Mouse (Mus musculus) left cerebral cortex, adult 8-10 months (tissue): ENCODE data around the gene Tnpo2. TPM values are rescaled to one million over a fixed set of nuclear protein-coding genes. Genes with fewer than 3 reads are reported as not detected.

Experiments
- DNase-seq, 2 experiments: peaks; one replicate each; pipeline ENCODE4 v3.0.0; 2022; ENCODE audit warnings: low spot score in 2 of 2
- total RNA-seq, 4 experiments: library from RNA; stranded (reverse); gene quantifications; 2 replicates each; pipeline ENCODE4 v1.2.4; 2022

Tnpo2 gene
- 100 to 1,000 TPM; 134 to 186 (median 156) TPM for total RNA-seq

DNA sequence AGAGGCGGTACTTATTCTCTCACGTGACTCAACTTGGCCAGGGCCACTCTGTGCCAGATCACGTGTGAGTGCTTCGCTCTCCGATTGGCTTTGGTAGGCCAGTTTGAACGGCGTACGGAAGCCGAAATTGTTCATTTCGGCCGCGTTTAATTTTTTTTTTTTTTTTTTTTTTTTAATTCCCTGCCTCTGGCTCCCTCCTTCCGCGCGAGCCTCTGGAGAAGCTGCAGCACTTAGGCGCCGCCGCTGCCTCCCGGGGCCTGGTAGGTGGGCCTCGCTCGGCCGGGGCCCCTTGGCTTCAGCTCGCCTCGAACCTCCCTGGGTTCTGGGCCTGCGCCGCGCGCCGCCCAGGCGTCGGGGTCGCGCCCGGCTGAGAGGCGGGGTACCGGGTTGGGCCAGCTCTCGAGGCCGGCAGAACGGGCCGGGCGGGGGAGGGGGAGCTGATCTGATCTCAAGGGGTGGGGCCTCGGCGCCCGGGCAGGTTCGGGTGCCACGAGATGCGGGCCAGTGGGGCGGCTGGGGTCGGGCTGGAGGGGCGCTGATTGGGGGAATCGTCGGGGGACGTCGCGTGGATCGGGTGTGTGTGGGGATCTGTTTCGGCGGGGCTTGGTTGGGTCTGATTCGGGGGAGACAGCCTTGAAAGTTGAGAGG is at the start of gene Tnpo2:
Gene Tnpo2, plus strand, starts transcription at position 198 of the 648 bp plus-strand sequence.
- DNase-seq: peak; percentile 72 to 95

DNA sequence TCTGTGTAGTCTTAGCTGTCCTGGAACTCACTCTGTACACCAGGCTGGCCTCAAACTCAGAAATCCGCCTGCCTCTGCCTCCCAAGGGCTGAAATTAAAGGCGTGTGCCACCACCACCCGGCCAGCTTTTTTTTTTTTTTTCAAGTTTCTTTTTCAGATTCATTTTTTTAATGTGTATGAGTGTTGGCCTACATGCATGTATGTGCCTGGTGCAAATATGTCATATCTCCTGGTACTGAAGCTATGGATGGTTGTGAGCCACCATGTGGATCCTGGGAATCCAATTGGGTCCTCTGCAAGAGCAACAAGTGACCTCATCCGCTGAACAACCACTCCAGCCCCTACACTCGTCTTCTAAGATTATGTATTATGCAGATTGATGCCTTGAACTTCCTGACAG is 49.3 kb upstream of the Tnpo2 start:
- no peak for DNase-seq

DNA sequence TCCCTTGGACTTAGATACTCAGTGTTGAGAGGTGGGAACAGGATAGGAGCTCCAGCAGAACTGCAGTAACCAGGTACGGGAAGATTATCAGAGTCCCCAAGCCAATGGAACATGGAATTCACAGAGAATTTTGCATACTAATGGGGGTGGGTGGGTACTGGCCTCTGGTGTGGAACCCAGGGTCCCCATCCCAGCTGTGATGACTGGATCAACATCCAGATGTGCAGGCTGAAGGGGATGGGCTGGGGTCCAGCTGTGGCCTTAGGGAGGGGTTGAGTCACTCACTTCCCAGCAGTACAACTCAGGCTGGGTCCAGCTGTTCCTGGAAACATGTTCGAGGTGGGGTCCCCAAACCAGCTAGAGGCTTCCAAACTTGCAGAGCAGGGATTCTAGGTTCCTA is 48.8 kb upstream of the Tnpo2 start:
- DNase-seq: no peak

DNA sequence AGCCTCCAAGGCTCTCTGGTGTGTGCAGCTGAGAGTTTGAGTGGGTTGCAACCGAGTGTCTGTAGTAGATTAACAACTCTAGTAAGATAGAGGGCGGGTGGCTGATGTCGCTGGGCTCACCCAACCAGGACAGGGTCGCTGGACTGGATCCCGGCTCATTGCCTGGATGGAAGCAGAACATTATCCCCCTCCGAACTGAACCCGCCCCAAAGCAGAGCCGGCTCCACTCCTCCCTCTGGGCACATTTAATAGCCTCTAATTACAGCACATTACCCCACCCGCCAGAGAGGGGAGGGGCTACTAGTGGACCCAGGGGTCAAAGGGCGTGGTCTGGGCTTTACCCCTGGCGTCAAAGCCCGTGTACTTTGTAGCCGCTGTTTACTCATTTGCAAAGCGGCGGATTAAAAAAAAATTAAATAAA is 47.4 kb upstream of the Tnpo2 start:
- DNase-seq: no peak

DNA sequence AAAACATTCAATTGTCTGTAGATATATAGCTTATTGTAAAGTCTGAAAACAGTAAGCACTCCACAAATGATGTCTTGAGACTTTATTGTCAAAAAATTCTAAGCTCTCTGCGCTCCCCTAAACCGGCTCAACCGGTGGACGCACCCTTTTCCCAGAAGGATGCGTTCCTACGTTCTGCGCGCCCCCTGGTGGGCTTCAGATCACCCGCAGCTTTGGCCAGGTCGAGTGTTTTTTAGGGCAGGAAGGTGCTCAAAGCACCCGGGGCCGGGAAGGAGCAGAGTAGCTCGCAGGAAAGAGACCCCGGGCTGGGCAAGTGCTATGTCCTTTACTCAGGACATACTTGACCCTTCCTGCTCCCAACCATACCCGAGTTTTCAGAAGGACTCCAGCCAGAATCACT is 46.9 kb upstream of the Tnpo2 start:
- peak; percentile 75 to 80 for DNase-seq

DNA sequence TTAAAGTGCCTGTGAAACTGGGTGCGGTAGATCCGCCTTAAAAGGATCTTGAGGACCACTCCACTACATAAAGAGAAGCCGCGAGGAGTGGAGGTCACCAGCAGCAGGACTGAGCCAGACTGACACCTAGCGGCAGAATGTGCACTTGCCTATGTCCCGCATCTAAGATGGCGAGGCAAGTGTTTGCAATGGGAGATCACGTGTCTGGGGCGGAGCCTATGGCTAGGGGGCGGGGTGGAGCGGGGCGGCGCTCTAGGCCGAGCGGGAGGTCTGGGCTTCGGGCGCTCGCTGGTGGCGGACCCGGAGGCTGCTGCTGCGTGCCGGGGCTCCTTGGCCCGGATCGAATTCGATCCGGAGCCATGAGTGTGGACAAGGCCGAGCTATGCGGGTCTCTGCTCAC is 46.4 kb upstream of the Tnpo2 start, which contains the start of gene Hook2:
Gene Hook2, plus strand, starts transcription at position 255 of the 400 bp plus-strand sequence.
- peak; percentile 92 to 95 for DNase-seq

DNA sequence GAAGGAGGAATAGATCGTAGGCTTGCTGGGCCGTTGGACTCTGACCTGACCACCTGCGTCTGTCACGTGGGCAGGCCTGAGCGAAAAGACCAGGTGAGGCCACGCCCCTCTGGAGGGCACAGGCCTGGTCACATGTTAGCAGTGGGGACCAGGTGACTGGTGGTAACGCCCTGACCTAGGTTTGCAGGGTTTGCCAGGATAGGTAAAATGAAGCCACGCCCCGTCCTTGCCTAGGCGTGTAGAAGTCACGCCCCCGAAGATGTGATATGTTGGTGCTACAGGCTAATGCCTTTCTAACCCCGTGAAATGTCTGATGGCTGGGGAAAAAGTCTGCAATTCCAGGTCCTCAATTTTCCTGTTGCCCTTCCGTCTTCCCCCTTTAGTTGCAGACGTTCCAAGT is 45.9 kb upstream of the Tnpo2 start:
- peak in 1 of 2 experiments; percentile 69 for DNase-seq

DNA sequence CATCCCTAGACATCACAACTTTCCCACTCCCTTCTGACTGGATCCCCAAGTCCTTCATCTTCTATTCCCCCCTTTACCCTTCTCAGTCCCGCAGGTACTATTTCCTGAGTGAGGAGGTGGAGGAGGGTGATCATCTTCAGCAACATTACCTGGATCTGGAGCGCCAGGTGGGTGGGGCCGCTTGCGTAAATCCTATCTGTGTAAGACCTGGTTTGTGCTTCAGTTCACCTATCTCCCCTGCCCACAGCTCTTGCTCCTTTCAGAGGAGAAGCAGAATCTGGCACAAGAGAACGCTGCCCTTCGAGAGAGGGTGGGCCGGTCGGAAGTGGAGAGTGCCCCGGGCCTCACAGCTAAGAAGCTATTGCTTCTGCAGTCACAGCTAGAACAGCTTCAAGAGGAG is 42.3 kb upstream of the Tnpo2 start:
- no peak for DNase-seq

DNA sequence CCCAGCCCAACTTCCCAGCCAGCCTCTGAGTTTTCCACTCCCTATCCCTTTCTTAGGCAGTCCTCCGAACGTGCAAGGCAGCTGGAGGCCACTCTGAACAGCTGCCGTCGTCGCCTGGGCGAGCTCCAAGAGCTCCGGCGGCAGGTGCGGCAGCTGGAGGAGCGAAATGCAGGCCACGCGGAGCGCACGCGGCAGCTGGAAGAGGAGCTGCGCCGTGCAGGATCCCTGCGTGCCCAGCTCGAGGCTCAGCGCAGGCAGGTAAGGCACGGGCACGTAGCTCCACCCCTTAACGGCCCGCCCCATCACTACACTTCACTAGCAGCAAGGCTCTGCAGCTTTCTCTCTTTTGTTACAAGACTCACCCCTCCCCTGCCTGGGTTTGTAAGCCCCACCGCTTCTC is 41.0 kb upstream of the Tnpo2 start:
- DNase-seq: no peak

DNA sequence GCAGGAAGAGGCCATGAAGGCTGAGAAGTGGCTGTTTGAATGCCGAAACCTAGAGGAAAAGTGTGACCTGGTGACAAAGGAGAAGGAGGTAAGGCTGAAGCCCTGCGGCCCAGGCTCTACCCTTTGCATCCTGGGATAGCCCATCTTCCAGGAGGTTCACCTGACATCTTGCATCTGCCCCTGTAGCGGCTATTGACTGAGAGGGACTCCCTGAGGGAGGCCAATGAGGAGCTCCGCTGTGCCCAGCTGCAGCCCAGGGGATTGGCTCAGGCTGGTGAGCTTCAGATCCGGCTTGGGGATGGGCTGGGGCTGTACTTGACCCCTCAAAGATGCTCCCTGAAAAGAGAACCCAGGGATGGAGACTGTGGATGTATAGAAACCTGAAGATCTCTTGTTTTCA is 39.7 kb upstream of the Tnpo2 start:
- no peak for DNase-seq

DNA sequence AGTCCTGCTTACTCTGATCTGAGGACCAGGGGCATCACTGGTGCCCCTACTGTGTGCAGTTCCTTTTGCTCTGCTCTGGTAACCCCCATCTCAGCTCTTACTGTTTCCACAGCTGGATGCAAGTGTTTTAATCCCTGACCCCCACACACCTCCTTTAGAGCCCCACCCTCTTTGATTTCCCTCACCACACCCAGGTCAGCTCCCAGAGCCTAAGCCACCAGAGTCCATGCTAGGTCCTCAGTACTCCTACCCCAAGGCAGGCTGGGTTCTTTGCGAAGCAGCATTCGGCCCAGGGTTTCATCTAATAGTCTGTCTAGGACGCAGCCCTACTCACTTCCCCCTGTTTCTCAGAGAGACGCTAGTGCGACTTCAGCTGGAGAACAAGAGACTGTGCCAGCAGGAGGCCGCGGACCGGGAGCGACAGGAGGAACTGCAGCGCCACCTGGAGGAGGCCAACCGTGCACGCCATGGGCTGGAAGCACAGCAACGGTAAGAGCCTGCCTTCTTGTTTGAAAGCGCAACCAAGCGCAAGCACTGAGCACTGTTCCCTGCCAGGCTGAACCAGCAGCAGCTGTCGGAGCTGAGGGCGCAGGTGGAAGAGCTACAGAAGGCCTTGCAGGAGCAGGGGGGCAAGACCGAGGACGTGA is 38.9 kb upstream of the Tnpo2 start:
- peak; percentile 72 to 80 for DNase-seq

DNA sequence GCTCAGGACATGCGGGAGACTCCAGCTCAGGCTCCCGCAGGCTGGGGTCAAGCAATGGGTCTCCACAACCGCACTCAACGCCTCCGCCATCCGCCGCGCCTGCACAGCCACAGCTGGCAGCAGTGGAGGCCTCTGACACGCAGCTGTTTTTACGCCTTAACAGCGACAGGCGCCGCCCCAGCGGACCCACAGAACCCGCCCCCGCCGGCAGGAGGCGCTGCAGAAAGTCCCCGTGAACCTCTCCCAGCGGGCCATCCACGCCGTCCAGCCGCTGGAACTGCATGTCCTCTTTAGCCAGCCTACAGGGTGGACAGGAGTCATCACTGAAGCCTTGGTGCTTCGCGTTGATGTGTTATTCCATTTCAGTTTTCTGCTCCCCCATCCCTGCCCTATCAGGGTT is 29.0 kb upstream of the Tnpo2 start:
- no peak for DNase-seq

DNA sequence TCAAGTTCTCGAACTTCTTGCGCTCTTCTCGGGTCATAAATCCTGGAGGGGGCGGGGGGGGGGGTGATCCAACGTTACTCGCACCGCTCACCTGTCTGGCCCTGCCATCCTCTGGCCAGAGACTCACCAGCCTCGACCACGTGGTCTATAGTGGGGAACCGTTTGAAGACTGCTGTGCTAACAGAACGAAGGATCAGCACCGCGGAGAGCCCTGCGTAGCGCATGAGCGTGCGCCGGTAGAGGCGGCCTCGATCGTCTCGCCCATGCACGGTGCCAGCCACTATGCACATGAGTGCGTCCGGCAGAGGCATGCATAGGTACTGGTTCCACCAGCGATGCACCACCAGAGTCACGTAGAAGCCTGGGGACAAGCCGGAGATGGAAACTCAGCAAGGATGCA is 25.5 kb upstream of the Tnpo2 start:
- no peak for DNase-seq

DNA sequence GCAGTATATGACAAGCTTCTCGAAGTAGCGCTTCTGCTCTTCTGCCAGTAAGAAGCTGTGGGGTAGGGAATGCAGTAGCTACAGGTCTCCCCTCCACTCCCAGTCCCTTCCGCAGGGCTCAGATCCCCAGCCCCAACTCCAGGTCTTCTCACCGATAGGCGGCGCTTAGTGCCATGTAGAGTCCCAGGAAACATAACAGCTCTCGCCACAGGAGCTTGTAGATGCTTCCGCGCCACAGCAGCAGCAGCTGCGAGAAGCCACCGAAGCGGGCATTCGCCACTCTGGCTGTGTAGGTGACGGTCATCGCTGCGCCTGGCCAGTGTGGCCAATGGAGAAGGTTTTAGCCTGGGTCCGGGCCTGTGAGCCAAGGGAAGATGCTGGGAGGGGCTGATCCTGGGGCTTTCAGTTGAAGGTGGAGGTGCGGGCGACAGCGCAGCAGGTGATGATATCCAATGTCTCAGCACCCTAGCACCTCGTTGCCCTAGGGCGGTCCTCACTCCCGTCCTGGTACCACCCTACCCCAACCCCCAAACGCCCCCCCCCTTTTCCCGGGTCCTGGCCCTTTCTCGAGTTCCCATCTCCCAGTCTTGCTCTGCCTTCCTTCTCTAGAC is 23.4 kb upstream of the Tnpo2 start:
- DNase-seq: peak; percentile 63 to 66

DNA sequence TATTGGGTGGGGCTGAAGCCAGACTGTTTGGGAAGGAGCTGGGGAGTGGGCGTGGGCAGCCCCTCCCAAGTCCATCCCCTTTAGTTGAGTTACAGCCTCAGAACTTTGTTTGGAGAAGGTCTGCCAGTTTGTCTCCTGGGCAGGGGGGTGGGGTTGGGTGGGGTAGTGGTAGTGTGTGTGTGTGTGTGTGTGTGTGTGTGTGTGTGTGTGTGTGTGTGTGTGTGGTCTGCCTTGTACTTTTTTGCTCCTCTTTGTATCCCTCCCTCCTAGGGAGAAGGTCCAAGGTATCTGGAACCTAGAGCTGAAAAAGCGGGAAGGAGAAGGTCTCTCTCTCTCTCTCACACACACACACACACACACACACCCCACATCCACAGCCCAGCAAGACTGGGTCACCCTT is 22.3 kb upstream of the Tnpo2 start, which contains the start of gene Best2:
Gene Best2, minus strand, starts transcription at position 101 of the 400 bp plus-strand sequence.
- DNase-seq: no peak

DNA sequence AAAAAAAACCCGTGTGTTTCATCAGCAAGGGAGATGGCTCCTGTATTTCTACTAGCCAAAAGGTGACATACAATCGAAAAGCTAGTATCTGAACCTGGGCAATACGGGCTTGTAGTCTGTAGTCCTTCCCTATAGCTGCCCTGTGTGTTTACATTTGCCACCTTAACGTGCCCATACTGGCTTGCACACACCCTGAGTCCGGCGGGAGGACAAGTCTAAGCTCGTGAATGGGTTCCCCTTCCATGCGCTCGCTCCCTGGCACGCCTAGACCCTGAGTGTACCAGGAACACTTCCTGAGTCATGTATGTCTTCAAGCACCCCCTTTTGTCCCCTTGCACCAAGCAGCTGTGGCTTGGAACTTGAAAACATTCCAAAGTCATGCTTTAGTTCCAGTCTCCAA is 20.0 kb upstream of the Tnpo2 start:
- DNase-seq: no peak

DNA sequence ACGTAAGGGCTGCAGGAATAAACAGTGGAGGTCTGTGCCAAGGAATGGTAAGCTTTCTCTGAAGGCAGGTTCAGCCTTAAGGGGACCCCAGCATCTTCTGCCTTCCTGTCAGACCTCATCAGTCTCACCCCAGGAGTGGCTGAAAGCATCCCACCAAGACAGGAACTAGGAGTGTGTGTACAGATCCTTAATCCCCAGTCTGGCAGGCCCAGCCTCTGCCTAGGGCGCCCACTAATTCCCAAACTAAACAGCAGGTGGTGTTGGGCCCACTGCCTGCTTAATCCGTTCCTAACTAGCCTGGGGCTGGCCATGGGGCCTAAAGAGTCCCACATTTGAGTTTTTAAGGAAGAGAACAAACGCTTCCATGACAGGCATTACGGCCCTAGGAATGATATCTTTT is 19.5 kb upstream of the Tnpo2 start:
- DNase-seq: no peak

DNA sequence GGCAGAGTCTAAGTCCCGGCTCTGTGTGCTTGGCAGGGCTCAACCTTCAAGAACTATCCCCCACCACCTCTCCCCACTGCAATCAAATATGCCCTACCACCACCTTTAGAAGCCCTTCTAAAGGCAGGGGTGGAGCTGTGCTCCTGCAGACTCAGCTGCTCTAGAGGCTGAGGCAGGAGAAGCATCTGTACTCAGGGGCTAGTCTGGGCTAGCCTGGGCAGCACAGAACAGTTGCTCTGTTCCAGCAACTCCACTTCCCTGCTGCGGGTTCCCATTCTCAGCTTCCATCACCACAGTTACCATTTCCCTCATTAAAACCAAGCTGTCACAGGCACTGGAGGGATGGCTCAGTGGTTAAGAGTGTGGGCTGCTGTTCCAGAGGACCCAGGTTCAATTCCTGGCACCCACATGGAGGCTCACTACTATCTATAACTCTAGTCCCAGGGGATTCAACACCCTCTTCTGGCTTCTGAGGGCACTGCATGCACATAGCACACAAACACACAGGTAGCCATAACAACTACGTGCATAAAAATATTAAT is 15.1 kb upstream of the Tnpo2 start:
- no peak for DNase-seq

DNA sequence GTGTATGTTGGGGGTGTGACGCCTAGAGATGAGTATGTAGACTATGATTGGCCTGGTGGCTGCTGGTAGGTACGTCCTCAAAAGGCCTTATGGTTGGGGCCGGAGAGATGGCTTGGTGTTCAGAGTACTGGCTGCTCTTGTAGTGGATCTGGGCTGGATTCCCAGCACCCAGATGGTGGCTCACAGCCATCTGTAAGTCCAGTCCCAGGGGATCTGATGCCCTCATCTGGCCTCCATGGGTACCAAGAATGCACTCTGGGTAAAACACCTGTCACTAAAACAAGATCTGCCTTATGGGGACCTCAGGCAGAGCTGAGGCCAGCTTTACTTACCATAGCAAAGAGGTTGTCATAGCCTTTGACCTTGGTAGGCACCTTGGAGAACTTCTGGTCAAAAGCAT is 12.9 kb upstream of the Tnpo2 start:
- no peak for DNase-seq

DNA sequence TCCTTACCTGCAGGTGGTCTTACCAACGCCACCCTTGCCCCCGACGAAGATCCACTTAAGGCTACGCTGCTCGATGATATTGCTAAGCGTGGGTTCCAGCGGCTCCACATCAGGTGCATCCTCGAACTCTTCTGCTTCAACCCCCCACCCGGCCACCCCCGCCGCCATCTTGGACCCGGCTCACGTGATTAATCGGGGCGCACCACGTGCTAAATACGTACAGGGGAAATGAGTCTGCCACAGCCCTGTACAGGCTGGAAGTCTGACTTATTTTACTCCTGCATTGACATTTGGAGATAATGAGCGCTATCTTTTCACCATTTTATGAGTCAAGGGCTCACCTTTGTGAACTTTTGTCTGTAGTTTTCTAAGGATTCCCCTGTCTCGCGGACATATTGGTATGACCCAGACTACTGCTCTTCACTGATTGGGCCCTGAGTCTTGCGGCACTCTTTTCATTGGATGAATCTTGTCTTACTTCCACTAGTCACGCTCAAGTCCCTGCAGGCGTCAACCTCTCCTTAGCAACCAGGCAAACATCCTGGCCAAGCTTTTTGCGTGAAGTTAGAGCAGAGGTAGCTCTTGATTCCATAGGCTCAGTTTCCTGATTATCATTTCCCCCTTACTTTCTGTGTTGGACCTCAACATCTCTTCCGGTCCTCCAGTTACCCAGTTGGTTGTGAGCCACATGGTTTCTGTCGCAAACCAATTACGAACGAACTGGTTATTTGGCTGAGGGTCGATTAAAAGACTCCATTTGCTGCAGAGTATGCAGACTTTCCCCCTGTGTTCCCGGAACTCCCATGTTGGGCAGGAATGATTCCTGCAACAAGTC is 11.4 kb upstream of the Tnpo2 start, which contains the start of gene Asna1:
Gene Asna1, minus strand, starts transcription at position 184 of the 835 bp plus-strand sequence.
- DNase-seq: peak; percentile 76 to 87
